Mouse (Mus musculus) bone marrow macrophage, adult 2 months (primary cell): ENCODE data around the gene Inpp5k. TPM values are rescaled to one million over a fixed set of nuclear protein-coding genes. Genes with fewer than 3 reads are reported as not detected.

Experiments used
- H3K27ac ChIP-seq: 2 replicates; pipeline ENCODE4 v1.5.1; 2012; ENCODE audit warnings: low read depth, low read length; ENCODE audit not compliant: insufficient read depth
- H3K4me1 ChIP-seq: 2 replicates; pipeline ENCODE4 v1.6.1; 2012; ENCODE audit warnings: low read length; ENCODE audit not compliant: control insufficient read depth, insufficient read depth
- H3K4me3 ChIP-seq: 2 replicates; pipeline ENCODE4 v1.5.1; 2012; ENCODE audit warnings: mild to moderate bottlenecking, low read length, moderate library complexity; ENCODE audit not compliant: insufficient read depth
- CTCF ChIP-seq: IDR thresholded peaks from 2 replicates; pipeline ENCODE4 v1.5.1; 2012; ENCODE audit warnings: low read depth, mild to moderate bottlenecking, low read length, moderate library complexity
- POLR2A ChIP-seq: IDR thresholded peaks from 2 replicates; pipeline ENCODE4 v1.6.1; 2012; ENCODE audit warnings: mild to moderate bottlenecking, low read depth, low read length, borderline replicate concordance
- polyA plus RNA-seq: library from polyadenylated mRNA; stranded (reverse); fragments of >200 nt; gene quantifications from 2 replicates; pipeline ENCODE4 v1.2.4, GENCODE M21; 2012; ENCODE audit not compliant: missing spikeins, insufficient read depth, insufficient read length

Gene Inpp5k
- polyA plus RNA-seq, 1 experiment, result 101 TPM

DNA sequence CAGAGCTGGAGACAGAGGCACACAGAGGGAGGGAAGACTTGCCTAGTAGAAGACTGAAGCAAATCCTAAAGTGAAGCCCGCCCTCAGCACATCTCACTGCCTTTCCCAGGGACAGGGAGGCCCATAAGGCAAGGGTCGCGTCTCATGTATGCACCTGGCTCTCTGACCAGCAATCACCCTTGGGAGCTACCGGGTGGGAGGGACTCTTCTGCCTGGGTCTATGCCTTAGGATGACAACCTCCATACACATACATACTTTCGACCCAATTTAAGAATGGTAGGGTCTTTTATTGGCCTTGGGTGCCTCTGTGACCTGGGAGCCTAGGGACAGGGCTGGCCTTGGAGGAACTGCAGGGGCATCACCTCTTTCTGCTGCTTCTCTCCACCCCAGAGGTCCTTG is 42.6 kb downstream of the Inpp5k start:
- H3K27ac ChIP-seq, result no peak overlapping the region
- no peak overlapping the region for H3K4me3 ChIP-seq
- TF ChIP-seq POLR2A (no peak), CTCF (no peak)
- H3K4me1 ChIP-seq, result peaks cover 25% of the 10 kb centered on the region

DNA sequence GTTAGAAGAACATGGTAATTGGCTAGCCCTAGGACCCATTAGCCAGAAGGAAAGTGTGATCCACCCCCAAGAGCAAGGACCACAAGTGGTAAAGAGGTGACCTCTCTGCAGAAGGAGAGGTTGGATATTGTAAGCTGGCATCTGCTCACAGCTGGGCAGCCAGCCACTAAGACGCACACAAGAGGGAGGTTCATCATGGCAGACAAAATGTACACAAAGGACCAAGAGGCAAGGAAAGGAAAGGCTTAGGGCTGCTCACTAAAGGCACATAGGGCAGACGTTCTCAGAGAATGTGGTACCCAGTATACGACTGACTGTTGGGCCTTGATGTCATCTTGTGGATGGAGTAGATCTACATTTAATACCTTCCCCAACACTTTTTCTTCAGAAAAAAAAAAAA is 44.1 kb downstream of the Inpp5k start:
- TF ChIP-seq POLR2A, result no peak
- no peak for TF ChIP-seq CTCF
- H3K4me3 ChIP-seq, result no peak overlapping the region
- no peak overlapping the region for H3K27ac ChIP-seq
- H3K4me1 ChIP-seq, result peaks cover 18% of the 10 kb centered on the region

DNA sequence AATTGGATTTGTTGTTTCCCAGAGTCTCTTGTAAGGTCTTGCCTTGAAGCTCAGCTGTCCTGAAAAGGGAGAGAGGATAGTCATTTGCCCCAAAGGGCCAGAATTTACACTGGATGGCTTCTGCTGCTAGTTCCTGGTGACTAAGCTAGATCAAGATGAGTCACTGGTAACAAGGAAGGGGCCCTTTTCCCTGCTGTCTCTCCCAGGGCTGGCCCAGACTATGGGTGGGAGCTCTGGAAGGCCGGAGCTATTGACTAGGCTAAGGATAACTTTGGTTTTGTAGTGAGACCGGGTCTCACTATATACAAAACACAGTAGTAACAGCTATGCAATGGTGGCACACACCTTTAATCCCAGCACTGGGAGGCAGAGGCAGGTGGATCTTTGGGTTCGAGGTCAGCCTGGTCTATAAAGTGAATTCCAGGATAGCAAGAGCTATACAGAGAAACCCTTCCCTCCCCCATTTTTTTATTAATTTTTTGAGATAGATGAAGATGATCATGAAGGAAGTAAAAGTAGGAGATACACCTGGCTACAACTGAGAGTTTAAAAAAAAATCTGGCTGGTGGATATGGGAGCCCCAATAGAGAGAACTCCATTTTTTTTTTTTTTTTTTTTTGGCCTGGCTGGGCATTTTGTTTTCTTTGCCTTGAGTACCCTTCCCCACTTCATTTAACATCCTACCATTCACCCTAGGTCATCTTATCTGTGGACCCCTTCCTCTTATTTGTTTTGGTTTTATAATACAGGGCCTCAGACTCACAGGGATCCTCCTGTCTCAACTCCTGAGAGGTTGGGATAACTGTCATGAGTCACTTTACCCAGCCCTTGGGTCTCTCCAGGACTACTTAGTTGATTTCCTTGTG is 47.3 kb downstream of the Inpp5k start:
- Histone ChIP-seq H3K27ac (peak overlapping the region; percentile 65), H3K4me3 (peak overlapping the region; percentile 75), H3K4me1 (peaks cover 22% of the 10 kb centered on the region)
- TF ChIP-seq POLR2A (no peak), CTCF (no peak)

DNA sequence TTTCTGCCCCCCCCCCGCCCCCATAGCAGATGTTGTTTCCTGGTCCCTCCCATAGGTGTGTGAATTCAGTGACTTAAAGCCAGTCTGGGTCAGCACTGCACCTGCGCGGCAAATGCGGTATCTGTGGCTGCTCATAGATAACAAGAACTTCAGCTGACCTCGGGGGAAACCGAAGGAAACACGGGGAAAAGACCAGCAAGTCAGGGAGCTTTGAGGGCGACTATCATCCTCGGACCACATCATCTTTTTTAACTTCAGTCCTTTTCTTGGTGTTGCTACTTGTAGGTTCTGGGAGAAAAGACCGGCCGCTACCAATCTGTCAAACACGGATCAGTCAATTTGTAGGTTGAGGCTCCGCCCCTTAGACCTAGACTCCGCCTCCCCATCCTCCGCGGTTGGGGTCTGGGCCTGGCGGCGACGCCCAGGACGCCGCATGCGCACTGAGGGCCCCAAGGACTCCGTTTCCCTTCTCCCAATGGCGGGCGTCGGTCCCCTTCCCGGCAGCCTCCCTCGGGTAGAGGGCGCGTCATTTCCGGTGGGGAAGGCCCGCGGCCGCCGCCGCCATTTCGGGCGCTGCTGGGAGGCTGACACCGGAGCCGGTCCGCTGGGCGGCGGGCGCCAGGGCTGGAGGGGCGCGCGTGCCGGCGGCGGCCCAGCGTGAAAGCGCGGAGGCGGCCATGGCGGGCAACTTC is 48.1 kb downstream of the Inpp5k start, which contains the start of gene Crk:
TSS of gene Crk (plus strand) at position 513 of the 692 bp plus-strand sequence.
- TF ChIP-seq CTCF (no peak), POLR2A (no peak)
- Histone ChIP-seq H3K27ac (peak within 1 kb of the TSS; percentile 88), H3K4me1 (peaks cover 22% of the 10 kb centered on the region), H3K4me3 (peak within 1 kb of the TSS; percentile 94)

DNA sequence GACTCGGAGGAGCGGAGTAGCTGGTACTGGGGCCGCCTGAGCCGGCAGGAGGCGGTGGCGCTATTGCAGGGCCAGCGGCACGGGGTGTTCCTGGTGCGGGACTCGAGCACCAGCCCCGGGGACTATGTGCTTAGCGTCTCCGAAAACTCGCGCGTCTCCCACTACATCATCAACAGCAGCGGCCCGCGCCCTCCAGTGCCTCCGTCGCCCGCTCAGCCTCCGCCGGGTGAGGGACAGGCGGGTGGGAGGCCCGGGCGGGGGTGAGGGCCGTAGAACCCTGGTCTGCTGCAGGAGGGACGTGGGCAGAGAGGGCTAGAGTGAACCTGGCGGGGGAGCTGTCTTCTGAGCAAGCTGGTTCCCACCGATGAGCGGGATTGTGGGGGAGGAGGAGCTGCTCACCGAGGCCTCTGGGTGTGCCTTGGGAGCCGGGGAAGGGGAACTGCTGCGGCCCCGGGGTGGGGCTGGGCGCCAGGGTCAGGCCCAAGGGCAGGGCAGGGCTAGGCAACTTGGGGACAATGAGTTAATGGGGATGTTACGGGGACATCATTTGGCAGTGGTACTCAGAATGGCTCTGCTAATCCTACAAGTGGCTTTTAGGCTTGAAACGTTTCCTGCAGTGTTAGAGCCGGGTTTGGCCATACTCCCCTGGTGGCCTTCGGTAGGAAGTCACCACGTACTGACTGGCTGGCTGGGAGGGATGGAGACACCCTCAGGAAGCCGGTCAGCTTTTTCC is 48.8 kb downstream of the Inpp5k start:
- peaks cover 24% of the 10 kb centered on the region for H3K4me1 ChIP-seq
- peak overlapping the region; percentile 94 for H3K4me3 ChIP-seq
- peak overlapping the region; percentile 88 for H3K27ac ChIP-seq
- 0 out of 2 replicates have a peak, but pooled peaks have one; percentile 2 for TF ChIP-seq CTCF
- TF ChIP-seq POLR2A, result no peak

DNA sequence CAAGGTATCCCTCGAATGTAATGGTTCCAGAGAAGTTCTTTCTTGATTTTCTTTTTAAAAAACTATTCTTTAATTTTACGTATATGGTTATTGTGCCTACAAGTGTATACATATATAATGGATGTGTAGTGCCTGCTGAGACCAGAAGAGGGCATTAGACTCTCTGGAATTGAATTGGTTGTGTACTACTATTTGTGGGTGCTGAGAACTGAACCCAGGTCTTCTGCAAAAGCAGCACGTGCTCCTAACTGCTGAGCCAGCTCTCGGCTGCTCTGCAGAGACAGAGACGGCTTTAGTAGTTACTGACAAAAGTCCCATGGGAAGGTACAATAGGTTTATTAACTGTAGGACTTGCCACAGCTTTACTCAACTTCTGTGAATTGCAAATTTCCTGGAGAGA is 53.7 kb downstream of the Inpp5k start:
- Histone ChIP-seq H3K4me1 (peaks cover 19% of the 10 kb centered on the region), H3K4me3 (no peak overlapping the region), H3K27ac (no peak overlapping the region)
- TF ChIP-seq POLR2A, result no peak
- no peak for TF ChIP-seq CTCF

DNA sequence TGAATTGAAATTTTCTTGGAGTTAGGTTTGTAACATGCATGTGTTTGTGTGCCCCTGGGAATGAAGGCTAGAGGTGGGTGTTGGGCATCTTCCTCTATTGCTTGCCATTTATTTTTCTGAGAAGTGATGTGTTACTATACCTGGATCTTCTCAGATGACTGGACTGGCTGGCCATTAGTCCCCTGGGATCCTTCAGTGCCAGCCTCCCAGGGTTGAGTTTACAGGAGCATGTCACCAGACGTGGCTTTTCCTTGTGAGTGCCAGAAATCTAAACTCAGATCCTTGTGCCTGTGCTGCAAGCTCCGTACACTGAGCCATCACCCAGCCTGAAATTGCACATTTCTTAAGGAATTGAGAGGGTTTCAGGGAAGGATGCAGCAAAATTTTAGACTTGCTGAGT is 54.2 kb downstream of the Inpp5k start:
- peaks cover 19% of the 10 kb centered on the region for H3K4me1 ChIP-seq
- no peak overlapping the region for H3K4me3 ChIP-seq
- TF ChIP-seq CTCF (no peak), POLR2A (no peak)
- no peak overlapping the region for H3K27ac ChIP-seq

DNA sequence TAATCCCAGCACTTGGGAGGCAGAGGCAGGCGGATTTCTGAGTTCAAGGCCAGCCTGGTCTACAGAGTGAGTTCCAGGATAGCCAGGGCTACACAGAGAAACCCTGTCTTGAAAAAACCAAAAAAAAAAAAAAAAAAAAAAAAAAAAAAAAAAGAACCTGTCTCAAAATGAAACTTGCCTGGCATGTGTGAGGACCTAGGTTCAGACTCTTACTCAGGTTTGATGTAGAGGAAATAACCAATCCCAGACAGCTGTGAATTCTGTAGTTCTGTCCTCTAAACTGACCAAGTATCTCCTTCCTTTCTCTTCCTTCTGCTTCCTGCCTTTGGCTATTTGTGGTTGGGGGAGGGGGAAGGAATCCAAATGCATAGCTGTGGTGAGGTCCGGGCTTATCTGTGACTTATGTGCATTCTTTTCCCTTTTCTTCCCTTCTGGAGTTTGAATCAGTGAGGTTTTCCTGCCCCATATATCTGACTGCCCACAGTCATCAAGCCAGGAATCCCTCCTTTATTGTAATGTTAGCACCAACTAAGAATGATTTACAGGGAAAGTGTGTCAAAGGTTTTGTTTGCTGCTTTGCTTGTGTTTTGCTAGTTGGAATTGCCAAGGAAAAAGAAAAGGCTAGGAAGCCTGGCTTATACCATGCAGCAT is 56.7 kb downstream of the Inpp5k start:
- no peak for TF ChIP-seq POLR2A
- TF ChIP-seq CTCF, result no peak
- Histone ChIP-seq H3K4me1 (peaks cover 14% of the 10 kb centered on the region), H3K4me3 (no peak overlapping the region), H3K27ac (no peak overlapping the region)

DNA sequence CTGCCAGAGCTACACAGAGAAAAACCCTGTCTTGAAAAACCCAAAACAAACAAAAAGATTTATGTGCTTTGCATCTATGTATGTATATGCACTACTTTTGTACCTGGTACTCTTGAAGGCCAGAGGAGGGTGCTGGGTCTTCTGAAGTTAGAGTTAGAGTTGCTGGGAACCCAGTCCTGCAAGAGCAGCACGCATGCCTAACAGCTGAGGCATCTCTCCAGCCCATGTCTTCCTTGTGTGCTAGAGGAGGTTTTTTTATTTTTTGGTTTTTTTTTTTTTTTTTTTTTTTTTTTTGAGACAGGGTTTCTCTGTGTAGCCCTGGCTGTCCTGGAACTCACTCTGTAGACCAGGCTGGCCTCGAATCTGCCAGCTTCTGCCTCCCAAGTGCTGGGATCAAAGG is 57.3 kb downstream of the Inpp5k start:
- Histone ChIP-seq H3K4me1 (peaks cover 14% of the 10 kb centered on the region), H3K27ac (no peak overlapping the region), H3K4me3 (no peak overlapping the region)
- no peak for TF ChIP-seq POLR2A
